Mouse (Mus musculus) megakaryocyte, embryonic 14.5 days (primary cell): ENCODE data around the gene Fhl5.

Experiments used
- FLI1 ChIP-seq: IDR thresholded peaks from 2 replicates; pipeline ENCODE4 v1.6.1; 2012; ENCODE audit warnings: low read length, inconsistent platforms, mixed read lengths
- GATA1 ChIP-seq: IDR thresholded peaks from 3 replicates; pipeline ENCODE4 v1.6.1; 2012; ENCODE audit warnings: mixed read lengths, low read length, inconsistent platforms, borderline replicate concordance

- TF ChIP-seq GATA1 (no peak), FLI1 (no peak)
These were observed 63.0 kb downstream of the Fhl5 start for GRCm38 (mm10) chr4:25179617-25180208.
